Mouse (Mus musculus): Measurements from ENCODE around the gene Sfswap.

- TF ChIP-seq CTCF (IDR thresholded peaks at IDR 0.05; ENCODE audit: extremely low read depth, insufficient read depth, low read length), result no peak
- TF ChIP-seq POLR2A (IDR thresholded peaks at IDR 0.05; ENCODE audit: extremely low read depth, insufficient read depth, low read length), result no peak
These were observed 106.5 kb downstream of the Sfswap start for GRCm38 (mm10) chr5:129607476-129607875.

Measured in cortical plate, adult 2 months (tissue).